12 mouse cellular contexts compared by ENCODE assay signal in the genomic region with DNA sequence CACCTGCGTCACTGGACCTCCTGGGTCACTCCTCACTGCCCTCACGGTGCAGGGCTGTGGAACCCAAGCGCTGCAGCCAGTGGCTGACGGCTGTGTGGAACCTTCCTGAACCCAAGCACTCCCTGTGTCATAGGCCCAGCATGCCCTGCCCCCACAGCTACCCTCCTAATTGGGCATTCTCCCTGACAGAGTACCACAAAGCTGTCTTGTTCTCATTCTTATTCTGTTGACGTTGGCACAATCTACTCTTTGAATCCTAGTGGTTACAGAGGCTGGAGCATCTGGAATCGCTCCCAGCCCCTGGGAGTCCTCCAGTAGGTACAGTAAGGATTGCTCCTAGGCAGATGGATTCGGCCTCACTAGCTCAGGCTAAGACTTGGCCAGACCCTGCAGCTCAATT. TPM values are rescaled to one million over a fixed set of nuclear protein-coding genes. Genes with fewer than 3 reads are reported as not detected.
DNase-seq lines count a peak whose midpoint lies in the region; ATAC-seq and TF ChIP-seq lines count a peak whose summit lies in the region.
"Had no signal": no experiment of that assay in that cellular context is flagged by ENCODE, and none has a peak within 500 bp of the region (broad histone marks: within the 10 kb centered on the region; RNA-seq: fewer than 3 reads in every experiment).

No protein-coding gene starts in this region.

- DNase-seq in frontal cortex, postnatal 10 days (ENCODE audit: low spot score in 2 of 2): peak; percentile 50 to 58
- no peak for DNase-seq in frontal cortex, adult 2 months (ENCODE audit: extremely low spot score in 1 of 2, low spot score in 1 of 2)
- DNase-seq in right cerebral cortex, postnatal 4 days: peak; percentile 41
- DNase-seq in right cerebral cortex, postnatal 36 days (ENCODE audit: low spot score in 2 of 2): no peak
- DNase-seq in hindbrain, postnatal 0 days (ENCODE audit: low spot score): peak; percentile 53
- no peak for DNase-seq in adrenal gland, postnatal 36 days
- DNase-seq in gastrocnemius, postnatal 14 days: no peak
- no peak for DNase-seq in urinary bladder, postnatal 10 days (ENCODE audit: low spot score)
- DNase-seq: cerebellum, adult 9-11 months; lung, adult 18-20 months had no signal

- H3K4me1 ChIP-seq in hindbrain, postnatal 0 days (ENCODE audit: insufficient read depth, low read length): peaks cover 17% of the 10 kb centered on the region

- H3K4me2 ChIP-seq in hindbrain, postnatal 0 days (ENCODE audit: low read depth, low read length): no peak overlapping the region

- TF ChIP-seq CTCF in hindbrain, postnatal 0 days (IDR thresholded peaks at IDR 0.05; ENCODE audit: low read depth): no peak

- no peaks in the 10 kb centered on the region for H3K27me3 ChIP-seq in hindbrain, postnatal 0 days (ENCODE audit: insufficient read depth, low read length)

- no peak overlapping the region for H3K9ac ChIP-seq in hindbrain, postnatal 0 days (replicated peaks; ENCODE audit: low read length)

- H3K4me3 ChIP-seq in hindbrain, postnatal 0 days (ENCODE audit: low read length): no peak overlapping the region

- H3K36me3 ChIP-seq in hindbrain, postnatal 0 days (ENCODE audit: insufficient read depth, low read length): no peaks in the 10 kb centered on the region

- H3K9me3 ChIP-seq in hindbrain, postnatal 0 days (ENCODE audit: low read length): no peaks in the 10 kb centered on the region

- H3K27ac ChIP-seq in hindbrain, postnatal 0 days: no peak overlapping the region

- intact Hi-C loops in gastrocnemius, postnatal 14 days (cut with DNase I; ENCODE audit: low total_unique reads): no loop called here

- 29% methylated on average over 7 of the region's 7 CpGs for WGBS in hindbrain, postnatal 0 days

- peak; percentile 55; the same call in 1 of the 2 replicates for ATAC-seq in hindbrain, postnatal 0 days

RNA-seq across cellular contexts. Expression of a gene that starts 33.1 kb away (rescaled TPM):
- 125 and 142 TPM in 2 replicates for polyA plus RNA-seq in frontal cortex, adult 2 months (2012; rRNA removed)
- 38.2 and 55.7 TPM in 2 replicates for total RNA-seq in hindbrain, postnatal 0 days (2014; rRNA removed)
- polyA plus RNA-seq in hindbrain, postnatal 0 days (2015; fragmentation: Nextera tagmentation; extraction: Ambion mirVana): 20.4 and 23.1 TPM in 2 replicates
- total RNA-seq in adrenal gland, postnatal 36 days (2021): under 1 TPM in 1 of 2 experiments, not detected in 1; 0.20 TPM
- total RNA-seq in gastrocnemius, postnatal 14 days (2021): under 1 TPM; 0.18 to 0.21 TPM

RNA-seq across cellular contexts. Expression of a gene that starts 57.2 kb away (rescaled TPM):
- not detected in 2 replicates for polyA plus RNA-seq in frontal cortex, adult 2 months (2012; rRNA removed)
- total RNA-seq in hindbrain, postnatal 0 days (2014; rRNA removed): not detected in 2 replicates
- polyA plus RNA-seq in hindbrain, postnatal 0 days (2015; fragmentation: Nextera tagmentation; extraction: Ambion mirVana): not detected in 2 replicates
- total RNA-seq in adrenal gland, postnatal 36 days (2021): not detected
- not detected for total RNA-seq in gastrocnemius, postnatal 14 days (2021)
- total RNA-seq: heart, postnatal 10 days; layer of hippocampus, adult 18-20 months had no signal

Comparison
In these comparisons a context has a peak if more than half of its experiments do, and no peak if none do; other contexts are left out.
1. DNase-seq: peak in frontal cortex, postnatal 10 days (2 of 2), right cerebral cortex, postnatal 4 days (single experiment) and hindbrain, postnatal 0 days (single experiment); none in frontal cortex, adult 2 months (0 of 2), right cerebral cortex, postnatal 36 days (0 of 2), adrenal gland, postnatal 36 days (0 of 2), gastrocnemius, postnatal 14 days (single experiment) and urinary bladder, postnatal 10 days (single experiment).
2. RNA of a gene that starts 33.1 kb away (total RNA-seq): 38.2 to 55.7 TPM in hindbrain, postnatal 0 days; 0.18 to 0.21 TPM in gastrocnemius, postnatal 14 days and 0.20 TPM in adrenal gland, postnatal 36 days; every median in the first group is over 10 times any median in the second.